Mouse (Mus musculus) liver, postnatal 0 days (tissue): ENCODE results near the gene Ptpn1. TPM values are rescaled to one million over a fixed set of nuclear protein-coding genes. Genes with fewer than 3 reads are reported as not detected.

Source experiments
- ATAC-seq: fragments of 200-750 bp; cut with Nextera tagmentation; 2 replicates; pipeline ENCODE4 v1.8.0; 2017; ENCODE audit warnings: mild to moderate bottlenecking, moderate library complexity
- DNase-seq: peaks from one replicate; pipeline ENCODE4 v3.0.0-alpha.2; 2016
- H3K27ac ChIP-seq: fragments of 300-500 bp; sonication (generic); 2 replicates; pipeline ENCODE4 v1.5.1; 2014; ENCODE audit warnings: antibody characterized with exemption, moderate library complexity, mild to moderate bottlenecking, low read depth
- H3K27me3 ChIP-seq: fragments of 300-500 bp; sonication (generic); 2 replicates; pipeline ENCODE4 v1.6.1; 2014; ENCODE audit warnings: low read length, control low read depth, mixed read lengths; ENCODE audit not compliant: insufficient read depth
- H3K36me3 ChIP-seq: fragments of 300-500 bp; sonication (generic); replicated peaks from 2 replicates; pipeline ENCODE4 v1.6.1; 2014; ENCODE audit warnings: mild to moderate bottlenecking, control low read depth, low read length, moderate library complexity, mixed read lengths; ENCODE audit not compliant: insufficient read depth
- H3K4me1 ChIP-seq: fragments of 300-500 bp; sonication (generic); 2 replicates; pipeline ENCODE4 v1.6.1; 2014; ENCODE audit warnings: antibody characterized with exemption, mild to moderate bottlenecking, control low read depth; ENCODE audit not compliant: insufficient read depth
- H3K4me2 ChIP-seq: fragments of 300-500 bp; sonication (generic); 2 replicates; pipeline ENCODE4 v1.6.1; 2014; ENCODE audit warnings: low read depth, mild to moderate bottlenecking, low read length, moderate library complexity, mixed read lengths
- H3K4me3 ChIP-seq: fragments of 300-500 bp; sonication (generic); 2 replicates; pipeline ENCODE4 v1.5.1; 2014; ENCODE audit warnings: low read depth, low read length
- H3K9ac ChIP-seq: fragments of 300-500 bp; sonication (generic); replicated peaks from 2 replicates; pipeline ENCODE4 v1.6.1; 2014; ENCODE audit warnings: mild to moderate bottlenecking, moderate library complexity
- H3K9me3 ChIP-seq: fragments of 300-500 bp; sonication (generic); 2 replicates; pipeline ENCODE4 v1.6.1; 2016; ENCODE audit warnings: mild to moderate bottlenecking, control low read depth, low read length, mixed read lengths
- CTCF ChIP-seq: sonication (generic); IDR thresholded peaks from 2 replicates; pipeline ENCODE4 v1.5.1; 2016; ENCODE audit warnings: antibody characterized with exemption, low read depth
- EP300 ChIP-seq: IDR thresholded peaks from 2 replicates; pipeline ENCODE4 v1.6.1; 2016; ENCODE audit warnings: antibody characterized with exemption, low read depth, mild to moderate bottlenecking
- WGBS: fragments of 180-500 bp; shearing (Covaris S2); extraction: QIAGEN DNeasy Blood & Tissue Kit; methylation state at CpG from one replicate; pipeline ENCODE4 v1.1.7; 2014; ENCODE audit not compliant: insufficient replicate concordance; 5-methylcytosine and 5-hydroxymethylcytosine counted together
- polyA plus RNA-seq: library from polyadenylated mRNA; unstranded; fragments of >200 nt; fragmentation: Nextera tagmentation; extraction: Ambion mirVana; gene quantifications from 2 replicates; pipeline ENCODE4 v1.2.1, GENCODE M21; 2015

Ptpn1 gene
- polyA plus RNA-seq, 1 experiment from 2014 or later = 32.4 TPM

DNA sequence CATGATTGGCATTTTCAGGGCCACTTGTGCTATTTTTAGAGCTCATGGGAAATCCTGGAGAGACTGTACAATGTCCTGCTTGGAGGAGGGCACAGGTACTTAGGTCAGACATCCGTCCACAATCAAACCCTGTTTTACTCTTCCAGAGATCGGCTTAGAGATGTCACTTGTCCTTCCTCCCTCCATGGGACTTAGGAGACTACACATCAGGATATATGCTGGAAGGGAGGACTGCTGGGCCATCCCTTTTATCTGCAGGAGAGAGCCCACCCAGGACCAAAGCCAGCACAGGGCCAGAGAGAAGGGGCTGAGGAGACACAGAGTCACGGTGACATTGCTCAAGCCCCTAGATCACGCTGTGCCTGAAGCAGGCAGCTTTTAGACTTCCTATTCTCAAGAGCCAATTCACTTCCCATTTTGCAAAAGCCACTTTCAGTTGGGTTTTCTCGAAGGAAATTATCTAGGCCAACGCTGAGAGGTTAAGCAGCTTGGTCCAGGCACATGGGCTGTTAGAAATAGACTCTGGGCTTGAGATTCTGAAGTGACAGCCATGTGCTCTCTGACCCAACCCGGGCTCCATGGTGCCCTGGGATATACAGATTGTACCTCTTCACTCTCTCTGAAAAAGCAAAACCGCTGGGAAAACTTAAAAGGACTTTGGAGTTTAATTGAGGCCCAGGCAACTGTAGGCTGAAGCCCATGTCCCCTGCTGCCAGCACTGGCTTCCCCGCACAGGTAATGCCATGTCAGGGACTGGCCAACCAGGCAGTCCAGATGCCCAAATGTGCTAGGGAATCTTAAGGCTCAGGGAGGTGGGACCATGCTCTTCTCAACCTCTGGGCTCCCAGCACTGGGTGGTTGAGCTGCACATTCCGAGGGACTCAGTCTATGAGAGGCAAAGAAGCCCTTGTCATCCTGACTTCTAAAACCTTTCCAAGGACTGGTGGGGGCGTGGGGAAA, 5.7 kb upstream of the Ptpn1 start:
- no peaks in the 10 kb centered on the region for H3K9me3 ChIP-seq
- 58% methylated on average over 11 of the region's 11 CpGs for WGBS
- H3K27me3 ChIP-seq = no peaks in the 10 kb centered on the region
- H3K9ac ChIP-seq = no peak overlapping the region
- H3K4me1 ChIP-seq = peaks cover 26% of the 10 kb centered on the region
- DNase-seq (no peak), ATAC-seq (no peak)
- no peaks in the 10 kb centered on the region for H3K36me3 ChIP-seq
- TF ChIP-seq CTCF = no peak
- TF ChIP-seq EP300 = no peak
- peak overlapping the region; percentile 78; the same call in 1 of the 2 replicates for H3K4me2 ChIP-seq
- no peak overlapping the region for H3K4me3 ChIP-seq
- peak overlapping the region; percentile 89 for H3K27ac ChIP-seq

DNA sequence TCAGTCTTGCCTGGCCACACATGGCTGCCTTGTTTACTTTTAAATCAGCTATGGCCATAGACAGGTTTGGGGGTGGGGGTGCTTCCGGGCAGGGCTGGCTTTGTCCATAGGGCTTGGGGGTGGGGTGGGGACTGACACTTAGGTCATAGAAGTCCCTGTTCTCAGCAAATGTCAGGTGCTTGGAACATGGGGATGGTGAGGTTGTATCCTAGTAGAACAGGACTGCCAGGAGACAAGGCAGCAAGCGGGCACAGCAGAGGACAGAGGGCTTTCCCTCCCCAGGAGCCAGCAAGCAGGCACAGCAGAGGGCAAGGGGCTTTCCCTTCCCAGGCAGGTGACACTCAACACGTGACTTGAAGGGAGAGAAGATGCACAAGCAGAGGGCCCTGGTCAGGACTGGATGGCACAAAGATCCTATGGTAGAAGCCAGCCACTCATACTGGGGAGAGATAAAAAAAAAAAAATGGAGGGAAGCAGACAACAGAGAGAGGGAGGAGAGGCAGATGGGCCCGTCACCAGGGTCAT, 3.8 kb upstream of the Ptpn1 start:
- no peaks in the 10 kb centered on the region for H3K9me3 ChIP-seq
- ATAC-seq (no peak), DNase-seq (no peak)
- no peak overlapping the region for H3K4me2 ChIP-seq
- TF ChIP-seq EP300 (no peak), CTCF (no peak)
- H3K27ac ChIP-seq = no peak overlapping the region
- no peaks in the 10 kb centered on the region for H3K27me3 ChIP-seq
- no peaks in the 10 kb centered on the region for H3K36me3 ChIP-seq
- H3K4me1 ChIP-seq = peaks cover 26% of the 10 kb centered on the region
- no peak overlapping the region for H3K9ac ChIP-seq
- 67% methylated on average over 4 of the region's 4 CpGs for WGBS
- no peak overlapping the region for H3K4me3 ChIP-seq

DNA sequence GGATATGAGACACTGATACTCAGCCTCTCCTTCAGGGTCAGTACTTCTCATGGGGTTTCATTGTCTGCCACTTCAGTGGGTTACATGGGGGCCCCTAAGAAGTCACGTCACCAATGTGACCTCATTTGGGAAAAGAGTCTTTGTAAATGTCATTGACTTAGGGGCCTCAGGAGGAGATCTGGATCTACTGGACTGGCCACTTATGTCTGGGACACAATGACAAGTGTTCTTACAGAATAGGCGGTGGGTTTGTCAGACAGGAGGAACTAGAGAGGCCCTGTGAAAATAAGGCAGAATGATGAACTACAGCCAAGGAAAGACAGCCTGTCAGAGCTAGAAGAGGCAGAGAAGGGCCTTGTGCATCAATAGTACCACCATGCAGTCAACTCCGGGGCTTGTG, 2.9 kb upstream of the Ptpn1 start:
- no peak overlapping the region for H3K27ac ChIP-seq
- no peak for ATAC-seq
- DNase-seq = no peak

DNA sequence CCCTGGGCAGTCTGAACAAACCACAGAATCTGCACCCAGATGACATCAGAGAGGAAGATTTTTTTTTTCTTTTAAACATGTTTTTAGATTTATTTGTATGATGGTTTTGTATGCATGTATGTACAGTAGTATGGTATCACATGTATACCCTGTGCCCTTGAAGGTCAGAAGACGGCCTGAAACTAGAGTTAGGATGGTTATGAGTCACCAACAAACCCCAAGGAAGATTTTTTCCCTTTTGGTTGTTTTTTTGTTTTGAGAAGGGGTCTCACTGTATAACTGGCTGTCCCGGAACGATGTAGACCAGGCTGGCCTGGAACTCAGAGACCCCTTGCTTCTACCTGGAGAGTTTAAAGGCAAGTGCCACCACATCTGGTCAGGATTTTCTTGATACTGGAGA, 882 bp upstream of the Ptpn1 start:
- no peaks in the 10 kb centered on the region for H3K27me3 ChIP-seq
- 92% methylated on average over 3 of the region's 3 CpGs for WGBS
- no peak overlapping the region for H3K9ac ChIP-seq
- no peaks in the 10 kb centered on the region for H3K9me3 ChIP-seq
- ATAC-seq = no peak
- H3K36me3 ChIP-seq = peaks cover 6% of the 10 kb centered on the region; the same call in 1 of the 2 replicates
- no peak overlapping the region for H3K4me3 ChIP-seq
- H3K4me2 ChIP-seq = no peak overlapping the region
- no peak overlapping the region; the same call in 1 of the 2 replicates for H3K27ac ChIP-seq
- no peak for TF ChIP-seq CTCF
- no peak for TF ChIP-seq EP300
- no peak for DNase-seq
- peaks cover 26% of the 10 kb centered on the region for H3K4me1 ChIP-seq

More for the DNA sequence above, 2.9 kb upstream of the Ptpn1 start:
- no peak for TF ChIP-seq CTCF
- TF ChIP-seq EP300 = no peak
- no peaks in the 10 kb centered on the region for H3K36me3 ChIP-seq
- no peak overlapping the region for H3K4me2 ChIP-seq
- peaks cover 32% of the 10 kb centered on the region for H3K4me1 ChIP-seq
- no peak overlapping the region for H3K4me3 ChIP-seq
- H3K9ac ChIP-seq = no peak overlapping the region
- no peaks in the 10 kb centered on the region for H3K27me3 ChIP-seq
- no peaks in the 10 kb centered on the region for H3K9me3 ChIP-seq
- WGBS = 79% methylated on average over 3 of the region's 3 CpGs

DNA sequence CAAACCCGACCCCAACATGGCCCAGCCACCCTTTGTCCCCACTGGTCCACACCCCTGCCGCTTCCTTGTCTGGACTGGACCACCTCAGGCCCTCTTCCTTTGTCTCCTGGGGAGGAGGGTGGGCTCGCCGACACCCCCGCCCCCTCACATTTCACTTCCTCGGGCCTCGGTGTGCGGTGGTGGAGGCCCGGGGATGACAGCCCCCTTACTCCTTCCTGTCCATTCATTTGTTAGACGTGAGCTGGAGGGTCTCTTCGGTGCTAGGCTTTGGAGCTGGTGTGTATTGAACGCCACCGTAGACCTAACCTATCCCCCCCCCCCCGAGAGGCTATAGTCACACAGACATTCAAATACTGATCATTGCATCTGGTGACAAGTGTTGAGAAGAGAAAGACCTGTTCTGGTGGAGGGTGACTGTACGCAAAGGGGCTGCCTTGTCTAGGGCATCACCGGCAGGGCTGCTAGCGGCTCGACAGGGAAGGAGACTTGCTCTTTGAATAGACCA, 922 bp downstream of the Ptpn1 start:
- Histone ChIP-seq H3K9ac (peak overlapping the region; percentile 88), H3K27ac (peak overlapping the region; percentile 78), H3K9me3 (no peaks in the 10 kb centered on the region), H3K4me2 (peak overlapping the region; percentile 91), H3K36me3 (peaks cover 6% of the 10 kb centered on the region; the same call in 1 of the 2 replicates), H3K4me3 (peak overlapping the region; percentile 81), H3K4me1 (peaks cover 24% of the 10 kb centered on the region), H3K27me3 (no peaks in the 10 kb centered on the region)
- peak; percentile 22 for ATAC-seq
- TF ChIP-seq EP300 = no peak
- no peak for TF ChIP-seq CTCF
- WGBS = under 1% methylated on average over 18 of the region's 18 CpGs
- DNase-seq = no peak

DNA sequence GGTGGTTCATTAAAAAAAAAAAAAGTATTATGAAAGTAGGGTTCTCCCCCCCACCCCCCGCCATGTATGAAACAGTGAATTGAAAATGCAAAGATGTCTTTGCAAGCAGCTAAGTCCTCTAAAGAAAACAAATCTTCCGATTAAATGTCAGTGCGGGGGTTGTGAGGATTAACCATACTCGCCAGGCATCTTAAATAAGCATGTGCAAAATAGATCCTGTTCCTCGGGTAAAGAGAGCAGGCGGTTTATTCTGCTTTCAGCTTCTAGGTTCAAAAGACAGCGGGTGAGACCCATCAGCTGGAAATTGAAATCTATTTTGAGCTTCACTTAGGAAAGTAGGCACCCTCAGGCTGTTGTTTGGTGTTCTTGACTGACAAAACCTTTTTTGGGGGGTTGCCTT, 1.5 kb downstream of the Ptpn1 start:
- peak overlapping the region; percentile 91 for H3K4me2 ChIP-seq
- H3K36me3 ChIP-seq = peaks cover 6% of the 10 kb centered on the region; the same call in 1 of the 2 replicates
- no peaks in the 10 kb centered on the region for H3K27me3 ChIP-seq
- H3K27ac ChIP-seq = no peak overlapping the region
- peaks cover 22% of the 10 kb centered on the region for H3K4me1 ChIP-seq
- WGBS = 54% methylated on average over 7 of the region's 7 CpGs
- peak overlapping the region; percentile 81 for H3K4me3 ChIP-seq
- no peak for ATAC-seq
- peak overlapping the region; percentile 88 for H3K9ac ChIP-seq
- no peak for TF ChIP-seq EP300
- TF ChIP-seq CTCF = no peak
- H3K9me3 ChIP-seq = no peaks in the 10 kb centered on the region
- DNase-seq = no peak
